Mouse (Mus musculus) urinary bladder, postnatal 4 days (tissue): ENCODE measurements around the gene Ppp1r12b.
"Not testable (repeated sequence)": the region's sequence is repeated elsewhere in the genome, so short reads cannot be mapped to it uniquely, and the experiment has no call there.

Source experiments
- DNase-seq, 2 experiments: peaks; one replicate each; pipeline ENCODE4 v3.0.0; 2021 to 2022; ENCODE audit warnings: low spot score in 2 of 2

Gene Ppp1r12b

DNA sequence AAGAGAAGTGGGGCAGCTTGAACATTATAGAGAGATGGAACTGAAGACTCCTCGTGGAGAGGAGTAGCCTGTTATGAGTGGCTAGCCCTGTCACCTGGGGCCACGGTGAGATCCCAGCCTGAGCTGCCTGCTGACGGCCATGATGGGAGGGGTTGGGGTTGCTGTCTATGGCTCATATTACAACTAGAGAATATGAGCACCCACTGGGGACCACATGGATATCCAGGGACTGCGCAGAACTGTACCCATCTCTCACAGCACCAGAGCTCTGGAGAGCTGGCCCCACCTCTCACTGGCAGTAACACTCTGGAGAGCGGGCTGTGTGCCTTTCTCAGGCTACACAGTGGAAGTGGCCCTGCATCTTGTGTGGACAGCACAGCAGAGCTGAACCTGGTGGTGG, 104.5 kb downstream of the Ppp1r12b start:
- no peak for DNase-seq

DNA sequence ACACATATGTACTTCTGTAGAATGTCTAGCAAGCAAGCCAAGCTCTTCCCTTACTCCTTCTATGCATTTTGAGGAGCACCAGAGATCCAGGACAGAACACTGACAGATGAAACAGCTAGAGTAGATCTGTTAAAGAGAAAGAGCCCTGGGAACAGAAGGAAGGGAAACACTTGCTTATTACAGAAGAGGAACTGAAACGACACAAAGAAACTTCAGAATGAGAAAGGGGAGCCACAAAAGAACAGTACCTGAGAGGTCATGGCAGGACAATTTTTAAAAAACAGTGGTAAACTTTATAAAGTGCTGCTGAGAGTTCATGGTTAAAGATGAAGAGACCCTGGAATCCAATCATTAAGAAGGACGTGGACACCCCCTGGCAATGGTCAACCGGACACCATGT, 105.4 kb downstream of the Ppp1r12b start:
- DNase-seq = no peak

DNA sequence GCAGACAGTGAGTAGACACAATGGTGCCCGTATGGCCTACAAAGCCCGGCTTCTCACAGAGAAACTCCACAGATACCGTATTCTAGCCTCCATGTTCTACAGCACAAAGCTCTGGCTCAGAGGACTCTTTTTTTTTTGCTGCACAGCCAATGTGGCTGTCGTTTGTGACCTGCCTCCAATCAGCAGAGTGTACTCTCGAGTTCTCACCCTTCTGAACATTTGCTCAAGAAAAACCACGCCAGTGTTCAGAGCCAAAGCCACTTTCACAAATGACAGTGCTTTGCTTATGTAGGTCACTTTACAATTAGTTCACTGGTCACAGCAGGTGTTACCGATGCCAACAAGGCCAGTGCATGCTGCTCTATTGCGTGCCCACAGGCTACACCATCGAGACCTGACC, 107.9 kb downstream of the Ppp1r12b start:
- DNase-seq = no peak

DNA sequence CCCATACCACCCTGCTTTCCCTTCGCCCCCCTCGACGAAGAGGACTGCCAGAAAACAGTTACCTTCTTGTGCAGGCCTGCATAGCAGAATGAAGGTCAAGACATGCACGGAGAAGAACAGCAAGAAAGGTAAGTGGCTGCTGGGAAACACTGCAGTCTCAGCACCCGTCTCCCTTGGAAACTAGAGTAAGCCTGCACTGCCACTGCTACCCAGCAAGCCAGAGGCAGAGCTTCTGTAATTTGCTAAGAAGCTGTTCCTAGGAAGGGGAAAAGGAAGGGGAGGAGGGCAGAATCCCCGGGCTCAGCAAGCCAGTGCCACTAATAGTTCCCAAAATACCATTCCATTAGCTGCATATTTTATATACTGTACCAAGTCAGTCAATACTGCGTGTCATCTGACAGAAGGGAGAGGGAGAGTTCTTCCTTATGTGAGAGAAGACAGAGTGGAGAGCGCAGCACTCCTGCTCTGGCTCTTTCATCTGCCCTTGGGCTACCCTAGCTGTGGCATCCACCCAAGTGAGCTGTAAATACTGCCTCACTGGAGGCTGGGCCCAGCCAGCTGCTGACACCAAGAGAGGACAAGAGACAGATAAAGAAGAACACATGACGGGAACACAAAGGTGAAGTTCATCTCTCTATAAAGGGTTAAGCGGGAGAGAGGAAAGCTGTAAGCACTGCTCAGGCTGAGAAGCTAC, 109.3 kb downstream of the Ppp1r12b start:
- DNase-seq = no peak

DNA sequence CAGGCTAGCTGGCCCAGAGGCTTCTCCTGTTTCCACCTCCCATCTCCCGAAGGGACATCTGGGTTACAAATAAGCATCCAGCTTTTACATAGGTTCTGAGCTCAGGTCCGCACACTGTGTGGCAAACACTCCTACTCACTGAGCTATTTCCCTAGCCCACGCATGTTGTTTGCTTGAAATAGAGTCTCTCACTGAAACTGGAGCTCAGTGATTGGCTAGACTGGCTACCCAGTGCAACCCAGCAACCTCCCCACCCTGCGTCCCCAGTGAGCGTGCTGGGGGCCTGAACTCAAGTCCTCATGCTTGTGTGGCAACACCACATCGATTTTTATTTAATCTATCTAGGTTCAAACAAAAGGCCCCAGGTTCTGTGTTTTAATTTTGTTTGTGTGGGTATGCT, 112.4 kb downstream of the Ppp1r12b start:
- no peak for DNase-seq

DNA sequence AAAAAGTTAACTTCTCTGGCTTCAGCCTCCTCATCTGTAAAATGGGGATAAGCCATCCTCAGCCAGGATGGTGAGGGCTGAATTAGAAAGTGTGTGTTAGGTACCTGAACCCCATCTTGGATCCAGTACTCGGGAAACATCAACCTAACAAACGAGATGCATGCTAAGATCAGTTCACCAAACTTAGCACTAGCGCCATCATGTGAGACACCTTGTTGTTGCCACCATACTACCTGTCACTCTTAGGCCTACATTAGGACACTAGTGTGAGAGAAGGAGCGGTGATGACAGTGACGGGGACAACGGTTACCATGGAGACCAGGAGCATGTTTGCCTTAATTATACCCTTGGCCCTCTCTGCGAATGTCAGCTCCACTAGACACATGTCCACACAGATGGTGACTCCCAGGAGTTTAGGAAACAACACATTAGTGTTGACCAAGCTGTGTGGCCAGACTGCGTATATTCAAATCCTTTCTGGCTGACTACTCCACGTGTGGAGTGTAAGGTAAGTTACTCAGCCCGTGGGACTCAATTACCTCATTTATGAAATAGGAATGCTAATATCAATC, 118.7 kb downstream of the Ppp1r12b start:
- DNase-seq = no peak

DNA sequence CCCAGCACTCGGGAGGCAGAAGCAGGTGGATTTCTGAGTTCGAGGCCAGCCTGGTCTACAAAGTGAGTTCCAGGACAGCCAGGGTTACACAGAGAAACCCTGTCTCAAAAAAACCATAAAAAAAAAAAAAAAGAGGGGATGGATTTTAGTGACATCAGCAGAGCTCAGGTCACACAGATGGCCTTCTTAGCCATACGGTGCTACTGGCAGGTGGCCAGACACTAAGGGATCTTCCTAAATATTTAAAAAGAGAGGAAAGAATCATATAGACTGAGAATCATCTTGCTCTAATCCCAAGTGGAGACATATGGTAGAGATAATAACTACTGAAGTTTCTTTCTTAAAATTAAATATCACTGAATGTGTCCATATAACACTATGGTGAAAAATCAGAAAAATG, 124.9 kb downstream of the Ppp1r12b start:
- DNase-seq = not testable (repeated sequence)

DNA sequence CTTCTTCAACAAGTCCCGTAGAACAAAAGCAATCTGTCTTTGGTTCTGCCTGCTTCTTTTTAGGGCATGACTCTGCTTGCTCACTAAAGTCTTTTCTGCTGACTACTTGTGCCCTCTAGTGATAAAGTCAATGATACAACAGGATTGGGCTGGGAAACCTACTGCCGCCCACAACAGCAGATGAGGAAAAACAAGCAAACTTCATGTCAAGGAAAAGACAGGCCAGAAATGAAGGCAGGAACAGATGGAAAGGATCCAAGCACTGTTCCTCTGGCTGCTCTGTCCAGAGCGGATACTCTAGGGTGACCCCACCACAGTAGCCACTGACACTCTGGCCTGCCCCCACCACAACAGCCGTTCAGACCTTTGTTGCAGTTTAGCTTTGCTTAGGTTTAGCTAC, 126.1 kb downstream of the Ppp1r12b start:
- no peak for DNase-seq

DNA sequence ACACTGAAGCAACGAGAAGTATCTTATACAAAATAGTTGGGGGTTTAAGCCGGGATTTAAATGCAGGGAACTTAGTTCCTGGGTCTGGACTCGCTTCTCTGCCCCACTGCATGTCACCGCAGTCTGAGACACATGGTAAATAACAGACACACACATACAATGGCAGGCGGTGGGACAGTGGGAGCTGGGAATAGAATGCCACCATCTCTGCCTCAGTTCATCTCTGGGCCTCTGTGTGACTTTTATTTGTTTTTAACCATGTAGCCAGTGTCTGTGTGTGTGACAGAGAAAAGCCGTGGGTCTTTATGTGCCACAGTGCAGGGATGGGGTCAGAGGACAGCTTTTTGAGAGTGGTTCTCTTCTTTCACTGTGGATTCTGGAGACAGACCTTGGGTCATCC, 130.8 kb downstream of the Ppp1r12b start:
- DNase-seq = no peak

DNA sequence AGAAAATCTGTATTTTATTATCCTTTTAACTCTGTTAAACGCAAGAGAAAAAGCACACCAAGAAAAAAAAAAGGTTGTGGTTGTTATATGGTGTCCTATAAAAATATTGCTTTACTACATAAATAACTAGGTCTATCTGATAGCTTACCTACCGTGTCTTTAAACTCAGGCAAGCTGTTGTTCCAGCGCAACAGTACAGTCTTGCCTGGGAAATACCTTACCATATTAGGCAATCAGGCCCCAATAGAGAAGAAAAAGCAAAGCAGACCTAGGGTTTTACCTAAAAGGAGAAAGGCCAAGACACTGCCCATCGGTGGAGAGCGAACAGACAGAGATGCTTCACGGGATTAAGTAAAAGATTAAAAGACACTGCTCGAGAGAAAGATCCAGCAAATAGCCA, 131.9 kb downstream of the Ppp1r12b start:
- DNase-seq = no peak

DNA sequence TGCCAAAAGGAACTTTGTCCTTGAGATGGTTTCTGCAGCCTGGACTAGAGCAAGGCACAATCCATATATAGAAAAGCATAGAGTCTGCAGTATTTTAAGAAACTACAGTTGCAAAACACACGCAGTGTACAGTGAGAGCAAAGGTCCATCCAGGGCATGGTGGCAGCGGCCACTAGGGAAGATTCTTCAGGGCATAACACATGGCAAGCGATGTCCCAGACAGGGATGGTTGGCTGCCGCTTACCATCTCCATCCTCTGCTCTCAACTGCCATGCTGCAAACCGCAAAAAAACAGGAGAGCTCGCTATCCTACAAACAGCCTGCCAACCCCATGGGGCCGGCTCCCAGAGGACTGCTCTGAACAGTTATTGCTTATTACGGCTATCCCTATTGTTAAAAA, 132.4 kb downstream of the Ppp1r12b start:
- DNase-seq = no peak

DNA sequence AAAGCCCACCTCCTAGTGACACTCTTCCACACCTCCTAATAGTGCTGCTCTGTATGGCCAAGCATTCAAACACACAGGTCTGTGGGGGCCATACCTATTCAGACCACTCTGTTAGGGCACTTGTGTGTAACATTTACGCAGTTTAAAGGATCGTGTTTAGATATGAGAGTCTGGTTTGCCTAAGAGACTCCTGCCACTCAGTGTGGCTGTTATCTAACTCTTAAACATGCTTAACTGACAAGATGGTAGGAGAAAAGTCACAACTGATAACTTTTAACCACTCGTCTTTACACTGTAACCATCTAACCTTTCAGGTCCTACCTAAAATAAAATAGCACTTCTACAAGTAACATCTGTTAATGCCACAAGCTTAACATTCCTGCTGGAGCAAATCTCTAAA, 134.9 kb downstream of the Ppp1r12b start:
- DNase-seq = no peak

DNA sequence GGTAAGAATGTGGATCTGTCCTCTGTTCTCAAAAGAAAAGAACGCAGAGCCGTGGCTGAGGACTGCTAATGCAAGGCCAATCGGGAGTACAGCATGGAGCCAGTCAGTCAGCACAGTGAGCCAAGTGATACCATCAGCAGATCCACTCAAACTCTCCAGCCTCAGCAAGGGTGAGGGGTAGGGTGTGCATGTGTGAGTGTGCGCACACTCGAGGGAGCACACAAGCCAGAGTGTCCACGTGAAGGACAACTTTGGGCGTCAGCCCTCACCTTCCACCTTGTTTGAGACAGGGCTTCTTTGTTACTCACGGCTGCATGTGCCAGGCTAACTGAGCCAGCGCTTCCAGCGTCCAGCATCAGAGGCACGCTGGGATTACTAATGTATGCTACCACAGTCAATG, 136.5 kb downstream of the Ppp1r12b start:
- DNase-seq = no peak

DNA sequence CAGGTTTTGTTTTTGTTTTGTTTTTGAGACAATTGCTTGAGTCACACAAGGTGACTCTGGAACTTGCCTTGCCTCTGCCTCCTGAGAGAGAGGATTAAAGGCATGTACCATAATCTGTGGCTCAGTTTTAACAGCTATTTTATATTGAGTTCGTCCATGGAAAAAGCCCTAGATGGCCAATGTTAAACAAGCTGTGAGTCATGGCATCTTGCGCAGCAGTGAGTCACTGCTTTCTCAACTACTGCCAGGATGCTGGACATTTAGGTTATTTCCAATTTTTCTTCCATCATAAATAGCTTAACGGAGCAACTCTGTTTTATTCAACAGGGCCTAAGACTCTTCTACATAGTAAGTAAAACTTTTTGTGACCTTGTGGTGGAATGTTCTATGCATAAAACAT, 137.0 kb downstream of the Ppp1r12b start:
- no peak for DNase-seq

DNA sequence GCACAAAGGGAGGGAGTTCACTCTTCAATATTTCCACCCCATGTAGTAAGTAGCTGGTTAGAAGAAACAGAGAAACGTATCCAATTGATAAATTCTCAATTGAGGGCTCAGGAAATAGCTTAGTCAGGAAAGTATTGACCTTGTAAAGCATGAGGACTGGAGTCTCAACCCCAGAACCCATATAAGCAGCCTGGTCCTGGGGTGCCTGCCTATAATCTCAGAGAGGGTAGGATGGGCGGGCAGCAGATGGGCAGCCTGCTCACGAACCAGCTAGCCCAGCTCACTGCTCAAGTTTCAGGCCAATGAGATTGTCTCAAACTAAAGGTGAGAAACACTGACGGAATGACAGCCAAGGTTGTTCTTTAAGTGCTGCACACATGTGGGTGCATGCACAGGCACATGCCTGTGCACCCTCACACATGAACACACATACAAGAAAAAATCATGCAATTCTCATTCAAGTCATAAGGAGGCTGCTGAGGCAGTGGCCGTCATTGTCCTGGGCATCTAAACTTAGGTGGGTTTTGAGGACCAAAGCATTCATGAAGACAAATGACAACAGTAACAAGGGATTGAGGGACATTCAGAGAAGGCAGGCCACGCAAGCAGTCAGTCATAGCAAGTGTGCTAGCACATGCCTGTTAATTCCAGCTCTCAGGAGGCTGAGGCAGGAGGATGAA, 137.7 kb downstream of the Ppp1r12b start:
- no peak for DNase-seq

DNA sequence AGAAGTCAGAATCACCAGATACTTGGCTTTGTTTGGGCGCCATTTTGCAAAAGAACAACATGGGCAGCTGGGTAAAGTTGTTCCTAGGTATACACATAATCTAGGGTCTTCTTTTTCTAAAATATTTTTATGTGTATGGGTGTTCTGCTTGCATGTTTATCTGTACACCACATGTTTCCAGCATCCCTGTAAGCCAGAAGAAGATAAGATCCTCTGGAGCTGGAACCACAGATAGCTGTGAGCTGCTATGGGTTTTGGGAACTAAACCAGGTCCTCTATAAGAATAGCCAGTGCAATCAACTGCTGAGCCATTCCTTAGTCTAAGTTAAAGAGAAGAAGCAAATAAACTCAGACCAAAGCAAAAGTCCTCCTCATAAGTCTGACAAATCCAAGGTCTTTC, 138.6 kb downstream of the Ppp1r12b start:
- DNase-seq = no peak

DNA sequence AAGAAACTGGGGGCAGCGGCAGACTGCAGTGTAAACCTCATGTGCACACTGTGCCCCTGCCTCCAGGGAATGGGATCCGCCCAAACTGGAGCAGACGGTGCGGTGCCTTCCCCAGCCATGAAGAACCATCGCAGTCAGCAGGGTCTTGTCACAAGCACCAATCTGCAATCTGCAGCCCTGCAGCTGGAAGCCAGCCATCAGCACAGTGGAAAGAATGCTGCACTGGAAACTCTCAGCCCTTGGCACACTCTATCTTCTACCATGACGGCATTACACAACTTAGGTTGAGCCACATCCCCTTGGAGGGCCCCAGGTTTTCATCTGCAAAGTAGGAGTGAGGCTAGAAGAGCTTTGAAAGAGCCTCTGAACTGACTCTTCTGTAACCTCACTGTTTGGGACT, 139.1 kb downstream of the Ppp1r12b start:
- peak; percentile 50 to 73 for DNase-seq

DNA sequence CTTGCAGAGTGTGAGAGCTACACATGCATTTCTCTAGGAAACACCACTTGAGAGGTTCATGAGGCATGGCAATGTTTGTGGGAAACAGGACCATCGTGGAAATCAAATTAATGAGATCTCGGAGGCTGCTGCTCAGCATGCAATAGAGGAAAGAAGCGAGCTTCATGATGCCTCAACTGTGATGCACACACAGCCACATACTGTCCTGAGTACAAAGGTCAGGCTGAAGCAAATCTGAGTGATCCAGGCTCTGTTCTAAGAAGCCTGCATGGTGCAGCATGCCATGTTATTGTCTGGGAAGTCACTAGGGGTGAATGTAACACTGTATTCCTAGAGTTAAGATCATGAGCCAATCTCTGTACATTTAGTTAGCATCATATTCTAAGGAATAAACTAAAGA, 140.0 kb downstream of the Ppp1r12b start:
- no peak for DNase-seq

DNA sequence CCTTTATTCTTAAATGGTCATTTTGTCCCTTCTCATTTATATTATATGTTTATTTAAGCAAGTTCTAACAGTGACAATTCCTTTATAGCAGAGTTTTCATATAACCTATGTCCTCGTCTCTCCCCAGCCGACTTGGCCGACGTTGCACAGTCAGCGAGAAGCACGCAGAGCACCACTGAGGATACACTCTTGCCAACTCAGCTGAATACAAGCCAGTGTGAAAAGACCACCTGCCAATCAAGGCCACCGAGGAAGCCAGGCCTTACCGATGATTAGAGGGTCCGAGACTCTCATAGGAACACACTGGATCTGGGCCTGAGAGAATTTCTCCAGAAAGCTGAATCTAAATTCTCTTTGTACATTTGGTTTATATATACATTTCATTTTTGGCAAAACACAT, 150.3 kb downstream of the Ppp1r12b start:
- DNase-seq = no peak

DNA sequence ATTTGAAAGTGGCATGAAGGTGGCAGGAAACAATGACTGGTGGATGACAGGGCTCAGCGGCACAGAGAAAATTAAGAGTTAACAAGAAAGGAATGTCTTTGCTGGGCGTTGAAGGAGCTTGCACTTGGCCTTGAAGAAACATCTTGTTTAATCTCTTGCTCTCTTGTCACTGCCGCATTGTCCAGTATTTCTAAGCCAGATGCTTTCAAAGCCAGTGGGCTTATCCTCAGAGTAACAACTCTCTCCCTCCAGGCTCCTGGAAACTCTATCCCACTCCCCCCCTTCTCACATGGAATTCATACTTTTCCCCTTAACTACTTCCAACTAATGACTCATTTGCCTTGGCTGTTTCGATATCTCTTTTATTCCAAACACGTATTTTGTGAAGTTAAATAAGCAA, 151.4 kb downstream of the Ppp1r12b start:
- peak in 1 of 2 experiments; percentile 45 for DNase-seq

DNA sequence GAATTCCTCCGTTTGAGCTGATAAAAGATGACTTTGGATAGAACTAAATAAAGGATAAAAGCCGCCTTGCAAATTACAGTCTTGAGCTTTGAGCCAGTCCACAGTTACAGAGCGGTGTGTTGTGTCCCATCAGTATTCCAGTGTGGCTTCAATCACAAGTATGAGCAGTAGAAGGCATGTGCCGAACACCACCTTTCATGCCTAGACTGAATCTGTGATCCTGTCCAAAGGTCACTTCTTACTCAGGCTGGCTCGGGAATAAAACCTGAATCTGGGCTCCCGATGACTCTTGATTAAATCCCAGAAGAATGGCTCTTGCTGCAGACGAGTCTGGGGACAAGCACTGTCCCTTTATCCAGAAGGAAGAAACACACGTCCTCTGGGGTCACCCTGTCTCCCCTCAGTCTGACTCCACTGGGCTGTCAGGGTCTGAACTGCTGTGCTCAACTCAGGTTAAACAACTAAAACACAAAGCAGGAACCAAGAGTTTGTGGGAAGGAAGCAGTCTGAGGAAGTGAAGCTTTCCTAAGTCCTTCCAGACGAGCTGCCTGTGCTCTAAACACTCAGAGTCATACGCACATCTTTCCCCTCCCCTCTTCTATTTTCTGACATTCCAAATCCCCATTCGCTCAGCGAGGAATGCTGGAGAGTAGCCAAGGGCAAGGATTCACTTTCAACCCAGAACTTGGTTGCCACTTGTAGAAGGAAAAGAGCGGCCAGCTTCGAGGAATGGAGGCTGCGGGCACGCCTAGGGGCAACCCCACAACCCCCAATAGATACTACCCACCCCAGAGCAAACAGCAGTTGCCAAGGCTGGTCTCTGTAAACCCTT, 152.2 kb downstream of the Ppp1r12b start:
- peak; percentile 65 to 70 for DNase-seq

DNA sequence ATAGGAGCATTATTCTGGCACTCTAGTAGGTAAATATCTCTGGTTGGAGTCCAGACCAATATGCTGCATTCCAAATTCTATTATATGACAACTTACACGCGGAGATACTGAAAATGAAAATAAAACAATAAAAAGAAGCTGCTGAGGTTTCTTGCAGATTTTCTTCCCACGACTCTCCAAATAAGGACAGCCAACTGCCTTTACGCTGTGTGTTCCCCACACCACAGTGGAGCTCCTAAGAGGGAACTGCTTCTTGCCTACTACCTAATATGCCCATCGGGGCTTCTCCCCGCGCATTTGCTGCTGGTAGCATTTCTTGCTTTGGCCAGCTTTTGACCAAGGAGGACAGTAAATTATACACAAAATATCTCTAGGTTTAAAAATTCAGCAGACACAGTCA, 154.0 kb downstream of the Ppp1r12b start:
- DNase-seq = no peak

DNA sequence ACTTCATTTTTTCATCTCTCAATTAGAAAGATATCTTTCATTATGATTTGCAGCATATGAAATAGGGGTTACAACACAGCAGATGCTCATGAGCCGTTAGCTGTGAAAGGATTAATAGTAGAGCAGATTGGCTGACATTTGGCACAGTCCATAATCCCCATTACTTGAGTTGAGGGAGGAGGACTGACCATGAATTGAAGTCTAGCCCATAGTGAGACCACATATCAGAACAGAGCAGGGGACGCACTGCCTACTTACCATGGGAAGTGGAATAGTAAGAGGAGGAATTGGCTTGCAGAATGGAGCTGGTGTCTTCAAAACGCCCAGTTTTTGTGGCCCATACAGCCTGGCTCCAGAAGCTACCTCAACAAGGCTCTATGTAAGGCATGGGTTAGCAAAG, 159.2 kb downstream of the Ppp1r12b start:
- no peak for DNase-seq
